Mouse (Mus musculus): Measurements from ENCODE around the gene Hist3h2a.

The Hist3h2a gene

GRCm38 (mm10) chr11:58947798-58948528, 6.5 kb upstream of the Hist3h2a start:
- DNase-seq = peak; percentile 82 to 85

- peak; percentile 88 to 92 for DNase-seq
Observed at GRCm38 (mm10) chr11:58948542-58949479, 5.7 kb upstream of the Hist3h2a start, which contains the start of gene Hist3h2ba. Gene Hist3h2ba, plus strand, starts transcription at chr11:58948920.

DNA sequence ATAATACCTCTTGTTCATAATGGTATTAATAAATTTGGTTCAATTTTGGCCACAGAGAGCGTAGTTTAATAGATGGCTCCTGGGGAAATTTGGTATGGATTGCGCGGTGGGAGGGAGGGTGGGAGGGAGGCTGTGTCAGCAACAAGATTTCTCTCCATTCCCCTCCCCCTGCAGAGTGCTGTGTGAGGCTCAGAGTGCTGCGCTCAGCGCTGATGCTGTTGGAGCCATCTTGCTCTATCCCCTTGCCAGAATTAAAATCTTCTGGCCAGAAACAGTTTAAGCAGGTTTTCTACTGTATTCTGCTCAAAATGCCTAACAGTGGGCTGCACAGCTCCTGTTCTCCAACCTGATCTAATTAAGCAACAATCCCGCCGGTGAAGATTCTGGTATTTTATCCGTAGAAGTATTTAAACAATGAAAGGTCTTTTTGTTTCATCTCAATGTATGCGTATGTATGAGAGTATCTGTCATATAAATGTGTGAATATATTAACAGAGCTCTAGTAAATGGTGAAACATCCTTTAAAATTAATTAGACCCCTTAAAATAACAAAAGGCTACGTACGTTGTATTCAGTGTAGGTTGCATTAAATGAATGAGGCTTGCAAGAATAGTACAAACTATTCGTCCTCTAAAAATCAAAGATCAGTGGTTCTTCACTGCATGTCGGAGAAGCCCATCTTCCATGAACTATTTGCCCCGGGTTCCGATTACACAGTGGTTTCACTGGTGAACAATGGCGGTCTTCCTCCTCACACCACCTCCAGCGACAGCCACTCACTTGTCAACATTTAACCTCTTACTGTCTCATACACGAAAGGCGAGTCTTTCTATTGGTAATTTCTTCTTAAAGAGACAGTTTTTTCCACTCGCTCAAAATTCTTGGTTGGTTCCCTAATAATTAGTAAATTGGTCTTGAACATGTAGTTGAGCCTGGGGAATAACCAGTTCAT, 4.7 kb upstream of the Hist3h2a start:
- peak; percentile 77 to 83 for DNase-seq

DNA sequence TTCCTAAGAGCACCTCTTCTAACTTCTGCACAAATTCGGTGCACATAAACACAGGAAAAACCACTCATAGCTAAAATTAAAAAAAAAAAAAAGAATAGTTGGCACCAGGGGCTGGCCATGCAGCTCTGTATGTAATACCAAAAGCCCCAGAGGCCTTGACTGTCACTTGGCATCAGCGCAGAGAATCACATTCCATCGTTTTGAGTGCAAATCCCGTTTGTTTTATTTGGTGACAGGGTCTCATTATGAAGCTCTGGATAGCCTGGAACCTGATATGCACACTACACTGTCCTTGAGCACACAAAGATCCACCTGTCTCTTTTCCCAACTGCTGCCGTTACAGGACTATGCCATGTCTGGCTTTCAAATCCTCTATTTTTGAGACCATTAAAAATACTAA, 3.3 kb upstream of the Hist3h2a start:
- no peak for DNase-seq

GRCm38 (mm10) chr11:58953351-58954169, 925 bp upstream of the Hist3h2a start:
- peak in 1 of 2 experiments; percentile 70 for DNase-seq

GRCm38 (mm10) chr11:58954170-58954419, 390 bp upstream of the Hist3h2a start:
- DNase-seq = peak in 1 of 2 experiments; percentile 90

- DNase-seq = peak in 1 of 2 experiments; percentile 50
Observed at GRCm38 (mm10) chr11:58955143-58955867, 820 bp downstream of the Hist3h2a start.

- DNase-seq = no peak
Observed at GRCm38 (mm10) chr11:58955868-58956257, 1.4 kb downstream of the Hist3h2a start.

DNA sequence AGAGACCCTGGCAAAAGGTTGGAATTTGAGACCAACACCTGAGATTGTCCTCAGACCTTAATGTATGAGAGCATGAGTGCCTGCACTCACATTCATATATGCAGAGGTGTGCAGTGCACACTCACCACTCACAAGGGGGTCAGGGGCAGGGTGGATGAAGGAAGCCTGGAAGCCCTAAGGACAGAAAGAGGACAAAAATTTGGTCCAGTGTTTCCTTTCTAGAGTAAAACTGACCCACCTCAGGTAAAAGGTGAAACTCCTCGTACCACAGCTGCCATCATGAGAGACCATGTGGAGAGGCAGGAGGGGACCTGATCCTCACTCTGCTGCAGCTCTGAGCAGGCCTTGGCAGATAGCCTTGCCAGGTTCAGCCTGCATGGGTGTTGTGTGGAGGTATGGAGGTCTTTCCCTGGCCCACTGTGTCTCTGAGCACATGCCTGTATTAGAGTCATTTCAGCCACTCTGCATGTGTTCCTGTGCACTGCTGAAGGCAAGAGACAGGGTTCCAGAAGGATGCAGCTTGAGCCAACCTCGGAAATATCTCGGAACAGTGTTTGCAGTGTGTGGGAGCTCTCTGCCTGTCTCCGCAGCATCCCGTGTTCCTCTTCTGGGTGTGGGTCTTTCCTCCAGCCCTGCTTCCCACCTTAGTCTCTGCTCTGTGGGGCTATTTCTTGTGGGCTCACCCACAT, 2.9 kb downstream of the Hist3h2a start:
- DNase-seq = peak; percentile 43 to 45

- no peak for DNase-seq
Observed at GRCm38 (mm10) chr11:58958536-58958935, 4.1 kb downstream of the Hist3h2a start.

- DNase-seq = no peak
Observed at GRCm38 (mm10) chr11:58959186-58959825, 4.8 kb downstream of the Hist3h2a start.

DNA sequence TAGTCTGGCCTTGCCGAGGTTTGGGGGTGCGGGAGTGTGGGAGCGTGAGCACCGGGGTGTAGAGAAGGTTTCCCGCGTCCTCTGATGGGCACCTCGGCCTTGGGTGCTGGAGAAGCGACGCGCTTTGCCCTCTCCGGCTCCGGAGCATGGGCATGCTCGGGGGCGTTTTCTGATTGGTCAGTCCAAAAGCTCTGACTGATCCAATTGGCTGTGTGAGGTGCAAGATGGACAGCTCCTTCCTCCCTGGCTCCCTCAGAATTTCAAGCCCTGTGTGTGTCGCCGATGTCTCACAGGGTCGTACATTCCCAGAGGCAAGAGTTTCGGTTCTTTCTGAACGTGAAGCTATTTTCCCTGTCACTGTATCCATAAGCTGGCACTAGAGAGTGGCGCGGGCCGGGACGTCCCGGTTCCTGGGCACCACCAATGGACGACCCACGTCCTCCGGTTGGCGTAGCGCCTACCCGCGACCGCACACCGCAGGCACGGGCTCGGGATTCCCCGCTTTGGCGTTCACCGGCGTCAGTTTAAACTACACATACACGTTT, 5.5 kb downstream of the Hist3h2a start:
- DNase-seq = peak; percentile 91 to 92

GRCm38 (mm10) chr11:58961364-58962177, 7.1 kb downstream of the Hist3h2a start:
- no peak for DNase-seq

DNA sequence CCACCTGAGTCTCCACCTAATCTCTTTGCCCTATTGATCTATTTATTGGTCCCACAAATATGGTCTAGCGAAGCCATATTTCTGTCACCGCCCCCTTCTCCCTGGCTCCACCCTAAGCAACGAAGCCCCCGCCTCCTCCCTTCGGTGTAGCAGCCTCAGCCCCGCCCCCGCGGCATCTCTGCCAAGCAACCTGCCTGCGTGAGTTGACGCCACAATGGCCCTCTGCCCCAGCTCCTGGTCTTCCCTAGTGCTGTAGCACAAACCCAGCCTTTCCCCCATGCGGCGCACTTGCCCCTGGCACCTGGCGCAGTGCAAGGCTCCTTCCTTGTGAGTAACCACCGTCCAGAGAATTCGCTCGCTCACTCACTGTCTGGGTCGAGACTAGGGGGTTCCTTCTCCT, 9.1 kb downstream of the Hist3h2a start:
- peak in 1 of 2 experiments; percentile 71 for DNase-seq

- DNase-seq = no peak
Observed at GRCm38 (mm10) chr11:58964216-58964615, 9.7 kb downstream of the Hist3h2a start.

- no peak for DNase-seq
Observed at GRCm38 (mm10) chr11:58965001-58965760, 10.7 kb downstream of the Hist3h2a start.

- peak in 1 of 2 experiments; percentile 44 for DNase-seq
Observed at GRCm38 (mm10) chr11:58967346-58967745, 12.9 kb downstream of the Hist3h2a start.

- no peak for DNase-seq
Observed at GRCm38 (mm10) chr11:58968551-58968950, 14.1 kb downstream of the Hist3h2a start.

Data from cerebellum, postnatal 25 days (tissue).